Mouse (Mus musculus) ovary, postnatal 36 days (tissue): ENCODE measurements around the gene Slc7a7.

ENCODE experiments used
- DNase-seq: peaks from one replicate; pipeline ENCODE4 v3.0.0; 2022; ENCODE audit warnings: low spot score, mixed read lengths

Slc7a7 gene

GRCm38 (mm10) chr14:54324486-54324885, 93.1 kb downstream of the Slc7a7 start:
- no peak for DNase-seq

DNA sequence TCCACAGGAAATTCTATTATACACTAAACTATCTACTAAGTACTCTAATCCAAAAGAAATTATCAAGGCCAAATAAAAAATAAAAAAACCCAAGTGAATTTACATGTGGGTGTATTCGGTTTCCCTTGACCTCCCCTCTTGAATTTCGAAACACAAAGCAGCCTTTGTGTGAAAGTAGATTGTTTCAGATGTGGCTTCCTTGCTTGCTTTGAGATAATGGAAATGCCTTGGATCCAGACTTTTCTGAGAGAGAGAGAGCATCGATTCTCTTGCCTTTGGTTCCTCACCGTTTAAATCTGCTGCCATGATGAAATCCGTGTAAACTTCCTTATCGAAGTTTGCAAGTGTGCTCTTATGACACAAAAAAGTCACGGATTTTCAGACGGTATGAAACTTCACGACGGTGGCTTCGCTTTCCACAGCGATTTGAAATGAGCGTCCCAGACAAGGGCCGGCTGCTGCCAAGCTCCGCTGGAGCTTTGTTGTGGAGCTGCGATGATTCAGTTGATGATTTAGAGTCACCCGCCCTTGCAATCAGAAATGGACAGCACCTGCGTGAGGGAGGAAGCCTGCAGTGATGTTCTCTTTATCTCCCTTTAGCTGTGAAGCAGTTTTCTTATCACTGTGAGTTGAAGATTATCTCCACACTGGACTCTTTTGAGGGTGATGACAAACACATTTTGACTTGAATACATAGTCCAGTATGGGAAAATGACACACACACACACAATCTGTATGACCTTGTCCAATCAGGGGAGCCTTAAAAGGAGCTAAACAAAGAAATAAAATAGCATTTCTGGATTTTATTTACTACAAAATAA, 95.8 kb downstream of the Slc7a7 start:
- DNase-seq: no peak
